Mouse (Mus musculus) regulatory T cell (primary cell): ENCODE data around the gene Prss58.

Source experiments
- in situ Hi-C: fragments of 300-600 bp; cut with MboI, MseI; formaldehyde crosslinking; loops from one replicate; pipeline ENCODE4 v1.15.1; 2025; ENCODE audit warnings: high pct_unique_total_duplicates

Gene Prss58

GRCm38 (mm10) chr6:40900287-40900686, at the start of gene Prss58:
Gene Prss58, minus strand, starts transcription at chr6:40900387.
- in situ Hi-C loops = no loop called here

GRCm38 (mm10) chr6:40940457-40940856, 40.3 kb upstream of the Prss58 start, which contains the start of gene 1700074P13Rik:
Gene 1700074P13Rik, minus strand, starts transcription at chr6:40940557.
- in situ Hi-C loops = no loop called here

- in situ Hi-C loops = loop anchor here (10.0 kb wide), 1 partner anchor 1645 kb away; no protein-coding TSS in a partner anchor
Observed at GRCm38 (mm10) chr6:40919954-40920353, 19.8 kb upstream of the Prss58 start.

GRCm38 (mm10) chr6:40894716-40895115, 5.5 kb downstream of the Prss58 start:
- in situ Hi-C loops = loop anchor here (5.0 kb wide), 1 partner anchor 663 kb away; no protein-coding TSS in a partner anchor

GRCm38 (mm10) chr6:40893577-40893976, 6.6 kb downstream of the Prss58 start:
- in situ Hi-C loops = loop anchor here (5.0 kb wide), 1 partner anchor 664 kb away; no protein-coding TSS in a partner anchor

GRCm38 (mm10) chr6:40891754-40892153, 8.4 kb downstream of the Prss58 start:
- in situ Hi-C loops = loop anchor here (5.0 kb wide), 1 partner anchor 666 kb away; no protein-coding TSS in a partner anchor

- in situ Hi-C loops = loop anchor here (5.0 kb wide), 1 partner anchor 666 kb away; no protein-coding TSS in a partner anchor
Observed at GRCm38 (mm10) chr6:40890973-40891372, 9.2 kb downstream of the Prss58 start.

- in situ Hi-C loops = no loop called here
Observed at GRCm38 (mm10) chr6:40887394-40887793, 12.8 kb downstream of the Prss58 start, which contains the start of gene Moxd2. Gene Moxd2, minus strand, starts transcription at chr6:40887494.

- in situ Hi-C loops = no loop called here
Observed at GRCm38 (mm10) chr6:40845283-40845682, 54.9 kb downstream of the Prss58 start.
